Mouse (Mus musculus) spleen, adult 2 months (tissue): ENCODE data around the gene Hyal4.

Source experiments
- CTCF ChIP-seq: fragments of 200-500 bp; IDR thresholded peaks from 2 replicates; pipeline ENCODE4 v1.5.1; 2011; ENCODE audit warnings: mild to moderate bottlenecking, inconsistent platforms; ENCODE audit not compliant: insufficient read depth, insufficient read length, insufficient replicate concordance; ENCODE audit errors: extremely low read depth
- POLR2A ChIP-seq: fragments of 200-500 bp; IDR thresholded peaks from 2 replicates; pipeline ENCODE4 v1.6.1; 2011; ENCODE audit warnings: low read depth, low read length, inconsistent platforms

DNA sequence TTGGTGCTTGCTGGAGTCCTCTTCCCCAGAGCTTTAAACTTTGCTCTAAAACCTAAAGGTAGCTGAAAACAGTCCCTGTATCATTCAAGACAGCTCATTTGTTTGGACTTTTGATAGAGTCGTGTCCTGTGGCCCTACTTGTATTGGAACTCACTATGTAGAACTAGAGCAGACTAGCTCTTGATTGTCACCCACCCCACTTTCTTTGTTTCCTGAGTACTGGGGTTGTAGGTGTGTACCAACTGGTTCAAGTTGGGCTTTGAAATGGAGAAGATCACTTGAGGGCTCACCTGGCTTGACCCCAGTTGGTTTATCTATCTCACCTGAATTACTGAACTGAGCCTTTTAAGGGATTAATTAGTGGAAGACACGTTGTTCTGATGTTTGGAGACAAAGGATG lies 31.1 kb downstream of the Hyal4 start:
- TF ChIP-seq CTCF (no peak), POLR2A (no peak)
